Mouse (Mus musculus) common myeloid progenitor, adult 5-6 weeks (primary cell): ENCODE data around the gene Sec24d. TPM values are rescaled to one million over a fixed set of nuclear protein-coding genes. Genes with fewer than 3 reads are reported as not detected.

Source experiments
- ATAC-seq: replicated peaks from 2 replicates; pipeline ENCODE4 v1.8.0; 2016; ENCODE audit warnings: low read depth, mild to moderate bottlenecking, moderate TSS enrichment, inconsistent platforms; ENCODE audit not compliant: poor library complexity, severe bottlenecking
- total RNA-seq: library from RNA; stranded (forward); fragments of 200-1000, 187-1606 nt; gene quantifications from 2 replicates; pipeline ENCODE4 v1.2.3, GENCODE M21; 2017

The Sec24d gene
- total RNA-seq, 1 experiment from 2014 or later: 19.9 TPM

GRCm38 (mm10) chr3:123291670-123292069 is 24.4 kb downstream of the Sec24d start:
- no peak for ATAC-seq

- ATAC-seq: no peak
Measured at GRCm38 (mm10) chr3:123296654-123297053, 29.4 kb downstream of the Sec24d start.

- ATAC-seq: no peak
Measured at GRCm38 (mm10) chr3:123298283-123298682, 31.0 kb downstream of the Sec24d start.

DNA sequence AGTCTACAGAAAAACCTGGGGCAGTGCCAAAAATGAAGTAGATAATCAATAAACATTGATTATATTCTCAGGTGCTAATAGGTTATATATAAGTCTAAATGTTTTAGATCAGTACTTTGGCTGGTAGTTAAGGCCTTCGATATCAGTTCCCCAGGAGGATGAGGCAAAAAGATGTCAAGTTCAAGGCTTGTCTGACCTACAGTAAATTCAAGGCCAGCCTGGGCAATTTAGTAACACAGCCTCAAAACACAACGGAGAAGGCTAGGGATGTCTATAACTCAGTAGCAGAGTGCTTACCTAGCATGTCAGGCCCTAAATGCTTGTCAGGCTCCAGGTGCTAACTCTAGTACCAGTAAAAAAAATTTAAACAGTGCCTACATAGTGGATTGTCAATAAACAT is 34.3 kb downstream of the Sec24d start:
- no peak for ATAC-seq

GRCm38 (mm10) chr3:123305611-123306010 is 38.4 kb downstream of the Sec24d start:
- ATAC-seq: no peak

- no peak for ATAC-seq
Measured at GRCm38 (mm10) chr3:123307446-123307845, 40.2 kb downstream of the Sec24d start.

DNA sequence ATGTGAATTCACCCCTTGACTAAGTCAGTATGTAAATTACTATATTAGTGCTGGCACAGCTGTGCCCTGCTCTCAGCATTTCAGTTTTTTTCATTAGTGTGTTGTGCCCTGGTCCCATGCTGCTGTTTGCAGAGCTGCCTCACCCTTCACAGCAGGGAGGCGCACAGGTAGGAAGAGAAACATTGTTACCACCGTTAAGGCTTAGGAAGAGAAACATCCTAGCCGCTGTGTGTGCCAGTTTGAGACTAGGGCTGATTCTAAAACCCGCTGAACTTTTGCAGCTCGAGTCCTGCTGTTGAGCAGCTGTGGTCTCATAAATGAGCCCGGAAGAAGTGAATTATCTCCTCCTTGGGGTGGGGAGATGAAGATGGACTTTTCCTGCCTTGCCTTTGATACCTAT is 41.9 kb downstream of the Sec24d start:
- ATAC-seq: no peak

GRCm38 (mm10) chr3:123312477-123313062 is 45.3 kb downstream of the Sec24d start:
- no peak for ATAC-seq

DNA sequence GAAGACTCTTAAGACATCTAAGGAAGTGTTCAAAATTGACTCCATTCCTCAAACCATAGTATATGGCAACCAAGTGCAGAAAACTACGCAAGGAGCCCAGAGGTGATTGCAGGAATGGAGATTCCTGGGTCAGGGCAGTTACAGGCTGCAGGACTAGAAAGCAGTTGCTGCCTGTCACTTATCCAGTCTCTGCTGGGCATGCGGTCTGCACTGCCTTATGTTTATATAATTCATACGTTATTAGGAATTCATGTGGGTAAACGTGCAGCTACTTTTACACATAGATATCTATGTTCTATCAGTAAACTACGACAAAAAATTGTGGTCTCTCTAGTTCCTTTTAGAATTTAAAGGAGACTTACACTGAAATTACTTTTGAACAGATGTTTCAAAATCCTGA is 46.2 kb downstream of the Sec24d start:
- peak; percentile 75 for ATAC-seq

GRCm38 (mm10) chr3:123313920-123314614 is 46.8 kb downstream of the Sec24d start:
- peak; percentile 59 for ATAC-seq

GRCm38 (mm10) chr3:123316066-123316465 is 48.8 kb downstream of the Sec24d start:
- ATAC-seq: peak; percentile 50

- ATAC-seq: no peak
Measured at GRCm38 (mm10) chr3:123317081-123317480, 49.8 kb downstream of the Sec24d start.

- no peak for ATAC-seq
Measured at GRCm38 (mm10) chr3:123320341-123320740, 53.1 kb downstream of the Sec24d start.

- peak; percentile 52 for ATAC-seq
Measured at GRCm38 (mm10) chr3:123321612-123322011, 54.4 kb downstream of the Sec24d start.

DNA sequence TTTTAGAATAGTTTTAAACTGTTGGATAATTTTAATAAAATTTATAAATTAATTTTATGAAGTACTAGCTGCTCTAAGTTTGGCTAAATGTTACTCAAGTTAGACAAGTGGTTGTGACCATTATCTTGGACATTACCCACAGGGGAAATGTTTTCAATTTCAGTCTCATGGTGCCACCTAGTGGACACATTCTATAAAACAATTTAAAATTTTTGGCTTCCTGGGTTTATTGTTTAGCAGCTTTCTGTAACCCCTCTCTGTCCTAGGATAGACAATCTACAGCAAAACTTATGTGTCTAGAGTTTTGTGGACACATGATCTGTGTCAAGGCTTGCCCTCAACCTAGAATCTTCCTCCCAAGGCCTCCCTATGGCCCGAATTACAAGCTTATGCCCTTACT is 54.9 kb downstream of the Sec24d start:
- ATAC-seq: peak; percentile 74

DNA sequence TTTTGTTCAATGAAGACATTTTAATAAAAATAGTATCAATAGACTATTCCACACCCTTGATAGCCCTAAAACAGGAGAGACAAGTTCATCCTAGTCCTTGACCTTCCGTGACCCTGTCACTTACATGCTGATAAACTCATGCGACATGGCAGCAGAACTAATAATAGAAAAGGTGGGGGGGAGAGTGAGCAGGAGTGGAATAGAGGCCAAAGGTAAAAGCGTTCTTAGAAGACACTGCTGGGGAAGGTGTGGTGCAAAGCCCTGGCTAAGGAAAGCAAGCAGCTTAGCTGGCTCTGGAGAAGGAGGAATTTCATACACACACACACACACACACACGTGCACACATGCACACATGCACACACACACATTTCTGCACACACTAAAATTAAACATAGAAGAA is 57.1 kb downstream of the Sec24d start:
- ATAC-seq: no peak

- ATAC-seq: no peak
Measured at GRCm38 (mm10) chr3:123329251-123329650, 62.0 kb downstream of the Sec24d start.

DNA sequence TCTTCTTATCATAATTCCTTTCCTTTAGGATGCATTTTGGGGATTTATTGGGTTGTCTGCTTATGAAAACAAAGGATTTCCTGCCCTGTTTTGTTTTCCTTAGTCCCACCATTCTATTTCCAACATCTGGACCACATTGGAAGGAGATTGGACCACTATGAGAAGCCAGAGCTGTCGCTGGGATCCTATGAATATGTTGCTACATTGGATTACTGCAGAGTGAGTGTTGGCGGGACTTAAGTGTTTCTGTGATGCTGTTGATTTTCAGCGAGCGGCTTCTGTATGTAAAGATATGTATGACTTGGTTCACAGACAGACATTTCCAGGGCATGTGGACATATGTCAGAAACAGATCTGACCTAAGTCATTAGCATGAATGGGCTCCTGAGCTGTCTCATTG is 63.0 kb downstream of the Sec24d start:
- no peak for ATAC-seq

DNA sequence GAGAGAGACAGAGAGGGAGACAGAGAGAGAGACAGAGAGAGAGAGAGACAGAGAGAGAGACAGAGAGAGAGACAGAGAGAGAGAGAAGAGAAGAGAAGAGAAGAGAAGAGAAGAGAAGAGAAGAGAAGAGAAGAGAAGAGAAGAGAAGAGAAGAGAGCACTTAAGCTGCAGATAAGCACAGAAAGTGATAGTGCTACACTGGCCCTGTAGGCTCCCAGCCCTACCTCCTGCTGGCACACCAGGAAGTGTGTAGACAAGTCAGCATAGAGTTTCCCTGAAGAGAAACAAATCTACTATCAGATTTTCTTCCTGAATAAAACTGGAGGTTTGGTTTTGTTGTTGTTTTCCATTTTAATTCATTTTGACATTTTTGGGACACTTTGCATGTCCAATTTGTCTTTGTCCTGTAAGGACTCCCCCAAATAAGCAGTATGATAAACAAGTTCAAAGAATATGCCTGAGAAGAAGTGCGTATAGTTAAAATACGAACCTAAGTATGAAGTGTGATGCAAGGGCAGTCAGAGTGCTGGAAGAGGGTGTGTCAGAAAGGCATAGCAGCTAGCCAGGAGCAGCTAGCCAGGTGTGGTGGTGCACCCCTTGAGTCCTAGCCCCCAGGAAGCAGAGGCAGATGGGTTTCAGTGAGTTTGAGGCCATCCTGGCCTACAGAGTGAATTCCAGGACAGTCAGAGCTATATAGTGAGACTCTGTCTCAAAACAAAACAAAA is 65.2 kb downstream of the Sec24d start:
- ATAC-seq: peak; percentile 20; the same call in 1 of the 2 replicates

DNA sequence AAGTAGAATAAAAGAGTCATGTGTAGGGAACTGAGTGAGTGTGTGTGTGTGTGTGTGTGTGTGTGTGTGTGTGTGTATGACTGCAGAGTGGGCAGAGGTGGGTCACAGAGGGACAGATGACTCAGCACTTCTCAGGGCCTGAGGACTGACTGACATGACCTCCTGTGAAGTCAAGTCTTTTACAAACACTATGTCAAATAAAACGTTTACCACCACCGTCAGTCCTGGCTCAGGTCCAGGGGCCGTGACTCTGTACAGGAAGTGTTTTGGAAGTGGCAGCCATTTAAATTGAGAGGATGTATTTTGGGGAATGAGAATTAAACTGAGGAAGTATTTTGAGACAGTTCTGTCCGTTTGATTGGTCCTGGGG is 65.8 kb downstream of the Sec24d start:
- peak; percentile 71 for ATAC-seq

DNA sequence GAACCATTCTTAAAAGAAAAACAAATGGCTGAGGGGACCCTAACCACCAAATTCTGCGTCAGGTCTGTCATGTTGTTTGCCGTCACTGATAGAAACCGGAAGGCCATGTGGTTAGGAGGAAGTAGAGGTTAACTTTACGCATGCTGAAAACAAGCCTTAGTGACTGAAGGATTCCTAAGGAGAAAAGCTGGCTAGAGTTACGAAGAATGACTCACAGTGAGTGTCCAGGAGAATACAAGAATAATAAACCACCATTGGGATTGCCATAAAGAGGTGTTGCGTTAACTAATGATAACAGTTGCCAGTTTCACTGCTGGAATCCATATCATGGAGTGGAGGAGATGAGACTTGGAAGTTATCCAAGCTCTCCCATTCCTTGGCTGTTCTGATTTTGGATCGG is 67.7 kb downstream of the Sec24d start:
- ATAC-seq: peak; percentile 43
